ENCODE assay signal across 8 mouse cellular contexts in genomic region chr1:38262362-38263154, GRCm38 (mm10).
A peak's percentile ranks its signal among the peaks of the same experiment; 100 is the strongest.
DNase-seq lines count a peak whose midpoint lies in the region; ATAC-seq and TF ChIP-seq lines count a peak whose summit lies in the region.
"Had no signal": no experiment of that assay in that cellular context is flagged by ENCODE, and none has a peak within 500 bp of the region (broad histone marks: within the 10 kb centered on the region; RNA-seq: fewer than 3 reads in every experiment).

No protein-coding gene starts in this region.

- no peaks in the 10 kb centered on the region for H3K4me1 ChIP-seq in limb, embryonic 11.5 days (ENCODE audit: control insufficient read depth, insufficient read depth, low read length)
- peaks cover 19% of the 10 kb centered on the region for H3K4me1 ChIP-seq in limb, embryonic 10.5 days
- peaks cover 31% of the 10 kb centered on the region for H3K4me1 ChIP-seq in hindbrain, embryonic 15.5 days (replicated peaks)
- H3K4me1 ChIP-seq in neural tube, embryonic 13.5 days (replicated peaks), result peaks cover 45% of the 10 kb centered on the region

- intact Hi-C loops in gastrocnemius, adult 2 months (cut with DNase I), result loop anchor here (2.0 kb wide), 1 partner anchor 44 kb away; no protein-coding TSS in a partner anchor

- H3K9ac ChIP-seq in limb, embryonic 11.5 days (ENCODE audit: low read length), result no peak overlapping the region
- no peak overlapping the region for H3K9ac ChIP-seq in hindbrain, embryonic 15.5 days
- no peak overlapping the region for H3K9ac ChIP-seq in neural tube, embryonic 13.5 days

- no peaks in the 10 kb centered on the region for H3K9me3 ChIP-seq in limb, embryonic 11.5 days (ENCODE audit: control insufficient read depth, low read length)
- no peaks in the 10 kb centered on the region for H3K9me3 ChIP-seq in limb, embryonic 10.5 days (replicated peaks)
- no peaks in the 10 kb centered on the region for H3K9me3 ChIP-seq in hindbrain, embryonic 15.5 days
- no peaks in the 10 kb centered on the region for H3K9me3 ChIP-seq in neural tube, embryonic 13.5 days

- H3K27ac ChIP-seq in limb, embryonic 11.5 days (replicated peaks; ENCODE audit: low read depth, low read length), result 0 out of 2 replicates have a peak overlapping the region, but pooled peaks have one; percentile 3
- H3K27ac ChIP-seq in limb, embryonic 10.5 days, result no peak overlapping the region
- peak overlapping the region; percentile 80 for H3K27ac ChIP-seq in gastrocnemius, adult 2 months
- peak overlapping the region; percentile 28 for H3K27ac ChIP-seq in hindbrain, embryonic 15.5 days (replicated peaks)
- H3K27ac ChIP-seq in neural tube, embryonic 13.5 days (replicated peaks), result peak overlapping the region; percentile 70
- H3K27ac ChIP-seq: macrophage had no signal

- no peak overlapping the region for H3K4me2 ChIP-seq in limb, embryonic 11.5 days (ENCODE audit: low read depth, severe bottlenecking)
- 0 out of 2 replicates have a peak overlapping the region, but pooled peaks have one; percentile 4 for H3K4me2 ChIP-seq in hindbrain, embryonic 15.5 days
- H3K4me2 ChIP-seq in neural tube, embryonic 13.5 days, result no peak overlapping the region

- H3K36me3 ChIP-seq in limb, embryonic 11.5 days (ENCODE audit: control insufficient read depth, insufficient read depth, low read length), result peaks cover 5% of the 10 kb centered on the region; the same call in 1 of the 2 replicates
- H3K36me3 ChIP-seq in limb, embryonic 10.5 days, result peaks cover 42% of the 10 kb centered on the region
- H3K36me3 ChIP-seq in hindbrain, embryonic 15.5 days, result no peaks in the 10 kb centered on the region
- H3K36me3 ChIP-seq in neural tube, embryonic 13.5 days, result peaks cover 11% of the 10 kb centered on the region

- ATAC-seq in limb, embryonic 11.5 days (ENCODE audit: insufficient number of reproducible peaks, low FRiP score, low TSS enrichment, low read depth), result no peak
- ATAC-seq in hindbrain, embryonic 15.5 days (ENCODE audit: low FRiP score, low read depth), result peak; percentile 49; the same call in 1 of the 2 replicates
- peak; percentile 75 for ATAC-seq in neural tube, embryonic 13.5 days (ENCODE audit: low read depth)

- DNase-seq in limb, embryonic 11.5 days (ENCODE audit: low spot score), result no peak
- DNase-seq in limb, embryonic 10.5 days (ENCODE audit: low spot score), result no peak
- DNase-seq in gastrocnemius, adult 2 months, result peak; percentile 65
- no peak for DNase-seq in right cerebral cortex, adult 2 months (ENCODE audit: low spot score in 2 of 2)
- no peak for DNase-seq in layer of hippocampus, adult 9-10 months (ENCODE audit: low spot score)

- TF ChIP-seq CTCF in gastrocnemius, adult 2 months (IDR thresholded peaks at IDR 0.05), result 0 out of 2 replicates have a peak, but pooled peaks have one; percentile 7

- 75% methylated on average over 11 of the region's 11 CpGs for WGBS in limb, embryonic 11.5 days
- WGBS in limb, embryonic 10.5 days, result 88% methylated on average over 11 of the region's 11 CpGs
- WGBS in hindbrain, embryonic 15.5 days, result 35% methylated on average over 11 of the region's 11 CpGs
- WGBS in neural tube, embryonic 13.5 days, result 32% methylated on average over 11 of the region's 11 CpGs

- H3K27me3 ChIP-seq in limb, embryonic 11.5 days (ENCODE audit: control insufficient read depth, insufficient read depth, low read length), result no peaks in the 10 kb centered on the region
- no peaks in the 10 kb centered on the region for H3K27me3 ChIP-seq in limb, embryonic 10.5 days (ENCODE audit: low read depth, poor library complexity, severe bottlenecking)
- no peaks in the 10 kb centered on the region for H3K27me3 ChIP-seq in hindbrain, embryonic 15.5 days
- no peaks in the 10 kb centered on the region for H3K27me3 ChIP-seq in neural tube, embryonic 13.5 days

- H3K4me3 ChIP-seq in limb, embryonic 11.5 days (ENCODE audit: low read depth, low read length), result no peak overlapping the region
- no peak overlapping the region for H3K4me3 ChIP-seq in limb, embryonic 10.5 days
- H3K4me3 ChIP-seq in gastrocnemius, adult 2 months, result no peak overlapping the region
- H3K4me3 ChIP-seq in hindbrain, embryonic 15.5 days, result no peak overlapping the region
- H3K4me3 ChIP-seq in neural tube, embryonic 13.5 days, result no peak overlapping the region
